Mouse (Mus musculus) adrenal gland, adult 8-10 months (tissue): ENCODE data around the gene Olfr164. TPM values are rescaled to one million over a fixed set of nuclear protein-coding genes. Genes with fewer than 3 reads are reported as not detected.

Source experiments
- DNase-seq: peaks from one replicate; pipeline ENCODE4 v3.0.0; 2022
- microRNA-seq, 2 experiments: library from miRNA; unstranded; fragments of <30 nt; microRNA quantifications; one replicate each; pipeline ENCODE4 v1.2.0; 2022
- total RNA-seq, 4 experiments: library from RNA; stranded (reverse); gene quantifications; 2 replicates each; pipeline ENCODE4 v1.2.4; 2022

The Olfr164 gene
- total RNA-seq: not detected

GRCm38 (mm10) chr16:19313964-19314363, at the start of gene Olfr164:
Gene Olfr164 (minus strand): TSS chr16:19314064.
- no peak for DNase-seq

GRCm38 (mm10) chr16:19349111-19349510, 35.2 kb upstream of the Olfr164 start:
- no peak for DNase-seq

- DNase-seq: no peak
Measured at GRCm38 (mm10) chr16:19263235-19263634, 50.6 kb downstream of the Olfr164 start.

GRCm38 (mm10) chr16:19260780-19261179, 53.1 kb downstream of the Olfr164 start:
- DNase-seq: no peak

- DNase-seq: no peak
Measured at GRCm38 (mm10) chr16:19245835-19246234, 68.0 kb downstream of the Olfr164 start.

GRCm38 (mm10) chr16:19241539-19242025, 72.3 kb downstream of the Olfr164 start:
- DNase-seq: no peak

GRCm38 (mm10) chr16:19240792-19241538, 72.9 kb downstream of the Olfr164 start:
- no peak for DNase-seq

- DNase-seq: no peak
Measured at GRCm38 (mm10) chr16:19236719-19237118, 77.1 kb downstream of the Olfr164 start.

Small RNA genes within 50 kb of the gene (microRNA-seq; reads per million reads assigned to microRNA genes)
- 0 reads per million in 2 experiments for gene Gm23612

Other genes with a start within 250 kb of the Olfr164 start
- gene Olfr165, start 109.1 kb upstream of the Olfr164 start, total RNA-seq: not detected
- gene Olfr166, start 169.6 kb upstream of the Olfr164 start, total RNA-seq: not detected
- gene Olfr167, start 208.2 kb upstream of the Olfr164 start, total RNA-seq: not detected
- gene Olfr168, start 221.5 kb upstream of the Olfr164 start, total RNA-seq: not detected